Mouse (Mus musculus) kidney, postnatal 10 days (tissue): ENCODE results near the gene Cck.

Experiments used
- DNase-seq: peaks from one replicate; pipeline ENCODE4 v3.0.0; 2021; ENCODE audit warnings: mixed read lengths

The Cck gene

DNA sequence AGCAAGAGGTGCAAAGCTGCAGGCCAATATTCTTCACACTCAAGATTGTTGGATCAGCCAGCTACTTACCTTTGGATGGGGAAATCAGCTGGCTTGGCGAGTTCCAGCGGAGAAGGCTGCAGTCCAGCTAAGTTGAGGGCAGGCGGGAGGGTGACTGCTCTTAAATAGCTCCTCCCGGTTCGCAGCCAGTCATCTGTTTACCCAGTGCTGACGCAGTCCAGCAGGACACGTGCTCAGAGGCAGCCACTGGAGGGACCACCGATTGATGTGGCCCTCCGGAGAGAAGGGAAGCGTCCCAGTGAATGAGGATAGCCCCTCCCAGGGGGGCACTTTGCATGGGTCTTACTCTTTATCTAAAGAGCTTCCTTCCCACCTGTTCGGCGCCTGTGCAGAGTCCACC, at the start of gene Cck:
Gene Cck, minus strand, starts transcription at position 166 of the 400 bp plus-strand sequence.
- DNase-seq = peak; percentile 69

DNA sequence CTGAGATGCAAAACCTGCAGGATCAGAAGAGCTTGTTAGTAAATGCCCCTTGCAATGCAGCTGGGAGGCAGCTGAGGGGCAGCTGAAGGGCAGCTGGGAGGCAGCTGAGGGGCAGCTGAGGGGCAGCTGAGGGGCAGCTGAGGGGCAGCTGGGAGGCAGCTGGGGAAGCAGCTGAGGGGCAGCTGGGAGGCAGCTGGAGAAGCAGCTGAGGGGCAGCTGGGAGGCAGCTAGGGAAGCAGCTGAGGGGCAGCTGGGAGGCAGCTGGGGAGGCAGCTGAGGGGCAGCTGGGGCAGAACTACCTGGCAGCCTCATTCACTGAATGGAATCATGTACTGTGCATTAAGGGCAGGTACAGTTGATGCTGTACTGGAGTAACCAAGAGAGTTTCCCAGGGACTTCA, 46.0 kb upstream of the Cck start:
- DNase-seq = peak; percentile 30

DNA sequence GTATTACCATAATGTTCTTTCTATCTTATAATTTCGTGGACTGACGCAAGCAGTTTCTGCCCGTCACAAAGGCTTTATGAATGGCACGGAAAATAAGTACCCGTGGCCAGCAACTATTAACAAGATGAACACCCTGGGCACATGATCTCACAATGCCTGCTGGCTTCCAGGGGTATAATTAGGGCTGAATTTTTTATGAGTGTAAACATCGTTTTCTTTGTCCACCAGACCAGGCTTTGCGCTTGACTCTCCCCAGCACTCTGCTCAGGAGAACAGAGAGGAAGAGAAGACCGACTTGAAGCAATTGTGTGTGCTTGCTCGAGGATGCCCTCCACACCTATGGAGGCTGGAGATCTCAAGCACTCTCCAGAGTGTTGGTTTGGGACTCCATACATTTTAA, 37.1 kb upstream of the Cck start:
- DNase-seq = no peak

DNA sequence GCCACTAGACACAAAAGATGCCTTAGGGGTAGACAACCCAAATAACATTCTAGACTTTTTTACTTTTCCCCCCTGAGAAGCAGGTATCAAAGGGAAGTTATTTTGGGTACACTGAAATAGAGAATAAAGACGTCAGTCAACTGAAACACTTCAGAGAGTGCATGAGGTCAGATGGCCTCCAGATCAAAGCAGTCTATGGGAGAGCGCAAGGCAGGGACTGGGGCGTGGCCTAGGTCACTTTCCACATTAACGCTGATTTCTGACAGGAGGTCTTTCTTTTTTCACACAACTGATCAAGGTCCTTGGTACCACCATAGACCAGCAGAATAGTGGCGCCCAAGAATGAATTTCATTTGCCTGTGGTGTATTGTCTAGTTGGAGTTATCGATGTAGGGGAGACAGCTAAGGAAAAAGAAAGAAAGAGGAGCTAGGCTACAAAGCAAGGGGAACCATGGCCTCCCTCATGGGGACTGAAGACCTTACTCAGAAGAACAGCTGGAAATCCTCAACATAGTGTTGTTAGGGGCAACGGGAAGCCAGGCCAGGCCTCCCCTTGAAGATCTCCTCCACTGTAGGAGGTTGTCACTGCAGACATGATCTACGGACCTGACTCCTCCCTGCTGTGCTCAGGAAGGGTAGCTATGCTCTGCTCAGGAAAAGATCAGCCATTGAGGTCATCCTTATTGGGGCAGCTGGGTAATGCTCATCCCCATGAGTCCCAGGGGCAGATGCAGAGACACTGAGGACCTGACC, 33.3 kb upstream of the Cck start:
- peak; percentile 41 for DNase-seq

DNA sequence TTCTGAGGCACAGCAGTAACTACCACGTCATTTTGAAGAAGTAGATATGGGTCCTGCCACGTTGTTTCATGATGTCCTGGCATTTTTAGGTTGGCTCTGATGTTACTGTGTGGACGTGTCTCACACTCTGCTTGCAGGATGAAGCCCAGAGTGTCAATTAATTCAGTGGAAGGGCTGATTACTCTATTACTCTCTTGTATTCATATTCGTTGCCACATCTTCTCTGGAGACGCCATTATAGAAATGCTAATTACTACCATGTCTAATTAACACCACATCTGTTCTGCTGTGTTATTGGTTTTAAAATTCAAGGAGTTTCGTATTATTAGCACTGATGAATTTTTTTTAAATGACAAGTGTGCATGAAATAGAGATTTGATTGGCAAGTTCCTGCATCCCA, 30.7 kb upstream of the Cck start:
- no peak for DNase-seq

DNA sequence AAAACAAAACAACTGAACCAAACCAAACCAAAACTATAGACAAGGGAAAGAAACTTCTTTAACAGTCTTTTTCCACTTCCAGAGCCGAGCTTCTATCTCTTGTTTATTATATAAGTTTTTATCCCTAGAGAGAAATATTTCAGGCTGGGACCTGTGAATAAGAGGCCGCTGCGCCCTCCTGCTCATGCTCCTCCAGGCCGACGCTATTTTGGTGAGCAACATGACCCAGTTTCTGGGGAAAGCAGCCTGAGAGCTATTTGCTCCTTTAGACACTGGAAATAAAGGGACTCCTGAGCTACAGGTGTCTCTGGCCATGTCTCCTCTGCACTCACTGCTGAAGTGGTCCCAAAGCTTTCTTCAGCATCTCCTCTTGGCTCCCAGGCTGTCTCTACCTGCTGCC, 24.6 kb upstream of the Cck start:
- DNase-seq = no peak

DNA sequence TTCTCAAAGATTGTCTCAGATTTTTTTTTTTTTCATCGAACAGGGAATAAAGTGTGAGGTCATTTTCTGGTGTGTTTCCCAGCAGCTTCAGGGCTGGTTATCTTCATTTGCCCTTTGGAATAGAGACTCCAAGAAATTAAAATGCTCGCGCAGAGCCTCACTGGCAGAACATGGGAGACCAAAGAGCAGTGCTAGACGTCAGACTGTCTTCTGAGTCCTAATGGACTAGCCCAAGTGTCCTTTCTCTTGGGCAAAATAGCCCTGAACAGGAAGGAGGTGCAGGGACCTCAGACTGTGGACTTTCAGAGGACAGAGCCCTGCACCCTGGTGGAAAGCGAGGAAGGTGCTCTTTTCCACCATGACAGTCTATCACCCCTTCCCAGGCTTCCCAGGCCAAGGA, 19.0 kb upstream of the Cck start:
- DNase-seq = no peak

DNA sequence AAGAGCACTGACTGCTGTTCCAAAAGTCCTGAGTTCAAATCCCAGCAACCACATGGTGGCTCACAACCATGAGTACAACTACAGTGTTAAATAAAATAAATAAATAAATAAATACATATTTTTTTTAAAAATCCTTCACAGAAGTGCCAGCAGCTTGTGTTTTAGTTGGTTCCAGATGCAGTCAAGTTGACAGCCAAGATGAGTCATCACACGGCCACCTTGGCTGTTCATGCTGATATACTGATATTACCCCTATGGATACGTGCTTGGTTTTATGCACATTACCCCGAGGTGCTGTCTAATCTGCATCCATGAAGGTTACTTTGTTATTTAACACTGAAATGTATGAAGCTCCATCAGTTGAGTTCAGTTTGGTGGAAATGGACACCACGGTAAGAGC, 16.4 kb upstream of the Cck start:
- DNase-seq = no peak

DNA sequence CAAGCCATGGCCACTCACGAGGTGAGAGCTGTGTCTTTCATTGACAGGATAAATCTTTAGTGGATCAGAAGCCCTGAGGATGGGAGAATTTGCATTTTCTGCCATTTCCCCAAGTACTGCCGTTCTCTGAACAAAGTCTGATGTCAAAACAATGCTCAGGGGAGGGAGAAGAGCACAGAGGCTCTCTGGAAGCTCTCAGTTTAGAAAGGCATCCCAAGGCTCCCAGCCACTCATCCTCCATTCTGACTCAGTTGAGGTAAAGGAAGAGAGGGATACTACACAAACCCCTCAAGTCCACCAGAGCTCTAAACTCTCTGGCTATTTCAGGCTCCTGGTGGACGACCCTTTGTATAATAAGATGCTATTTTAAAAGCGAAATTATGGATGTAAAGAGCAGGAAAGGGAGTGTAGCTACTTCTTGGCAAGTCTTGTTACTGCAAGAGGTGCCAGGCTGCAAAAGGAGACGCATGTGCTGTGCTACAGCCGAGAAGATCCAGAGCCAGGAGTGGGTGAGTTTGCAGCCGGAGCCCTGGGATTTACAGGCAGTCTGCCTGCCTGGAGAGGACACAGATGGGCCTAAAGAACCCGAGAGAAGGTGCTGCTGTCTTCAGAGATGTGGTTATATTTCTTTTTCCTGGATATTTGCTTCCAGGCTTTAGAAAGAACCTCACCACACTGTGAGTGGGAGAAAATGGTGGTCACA, 11.1 kb upstream of the Cck start:
- no peak for DNase-seq

DNA sequence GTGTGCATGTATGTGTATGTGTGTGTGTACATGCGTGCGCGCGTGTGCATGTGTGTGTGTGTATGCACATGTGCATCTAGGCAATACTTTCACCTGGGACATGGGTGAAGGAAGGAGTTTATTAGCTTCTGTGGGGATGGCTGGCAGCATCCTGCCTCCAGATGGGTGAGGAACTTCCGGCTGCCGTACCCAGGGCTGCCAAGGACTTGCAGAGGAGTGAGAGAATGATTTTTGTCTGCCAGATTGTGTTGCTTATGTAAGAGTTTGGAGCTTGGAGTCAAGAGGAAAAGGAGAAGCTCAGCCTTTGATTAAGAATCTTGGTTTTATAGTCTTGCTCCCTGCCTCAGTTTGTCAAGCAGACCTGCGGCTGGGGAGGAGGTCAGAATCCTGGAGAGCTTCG, 9.9 kb upstream of the Cck start:
- DNase-seq = no peak

DNA sequence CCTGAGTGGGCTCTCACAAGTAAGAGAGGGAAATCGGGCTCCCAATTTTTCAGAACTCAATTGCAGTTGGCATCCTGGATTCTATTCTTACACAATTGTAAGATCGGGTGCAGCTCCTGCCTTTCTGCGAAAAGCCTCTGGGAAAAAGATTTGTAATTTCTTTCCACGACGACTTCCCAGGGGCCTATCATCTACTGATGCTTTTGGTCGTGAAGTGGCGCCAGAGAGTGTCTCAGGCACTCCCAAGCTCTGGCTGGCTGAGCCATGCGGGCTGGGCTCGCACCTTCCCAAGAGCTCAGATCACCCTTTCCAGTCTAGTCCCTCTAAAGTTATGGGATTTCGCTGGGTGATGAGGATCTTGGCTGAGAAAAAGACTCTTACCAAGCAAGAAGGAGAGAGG, 608 bp upstream of the Cck start:
- DNase-seq = no peak

DNA sequence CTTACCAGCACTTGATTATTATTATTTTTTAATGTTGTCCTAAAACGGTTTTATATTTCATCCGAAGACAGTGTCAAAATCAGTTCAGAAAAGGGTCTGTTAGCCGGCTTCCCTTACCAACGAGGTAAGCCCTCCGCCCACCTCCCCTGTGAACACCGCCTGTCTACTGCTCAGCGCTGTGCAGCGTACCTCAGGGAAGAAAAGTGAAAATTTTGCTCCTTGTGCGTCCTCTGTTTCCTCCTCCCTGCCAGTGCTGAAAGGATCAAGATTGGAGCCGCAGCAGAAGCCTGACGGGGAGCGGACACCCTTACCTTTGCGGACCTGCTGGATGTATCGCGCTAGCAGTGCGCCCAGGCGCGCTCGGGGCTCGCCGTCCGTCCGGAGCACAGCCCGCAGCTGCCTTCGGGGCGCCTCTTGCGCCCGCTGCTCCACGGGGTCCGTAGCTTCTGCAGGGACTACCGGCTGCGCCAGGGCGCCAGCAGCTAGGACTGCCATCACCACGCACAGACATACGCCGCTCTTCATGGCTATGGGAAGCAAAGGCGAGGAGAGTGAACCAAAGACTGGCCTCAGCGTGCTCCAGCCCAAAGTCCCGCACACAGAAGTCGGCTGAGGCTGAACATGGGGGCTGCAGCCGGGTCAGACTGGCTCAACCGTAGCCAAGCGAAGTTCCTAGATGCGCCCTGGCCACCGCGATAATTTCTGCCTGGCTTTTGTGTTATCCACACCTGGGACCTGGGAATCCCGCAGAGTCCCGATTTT, 1.3 kb downstream of the Cck start:
- peak; percentile 23 for DNase-seq

DNA sequence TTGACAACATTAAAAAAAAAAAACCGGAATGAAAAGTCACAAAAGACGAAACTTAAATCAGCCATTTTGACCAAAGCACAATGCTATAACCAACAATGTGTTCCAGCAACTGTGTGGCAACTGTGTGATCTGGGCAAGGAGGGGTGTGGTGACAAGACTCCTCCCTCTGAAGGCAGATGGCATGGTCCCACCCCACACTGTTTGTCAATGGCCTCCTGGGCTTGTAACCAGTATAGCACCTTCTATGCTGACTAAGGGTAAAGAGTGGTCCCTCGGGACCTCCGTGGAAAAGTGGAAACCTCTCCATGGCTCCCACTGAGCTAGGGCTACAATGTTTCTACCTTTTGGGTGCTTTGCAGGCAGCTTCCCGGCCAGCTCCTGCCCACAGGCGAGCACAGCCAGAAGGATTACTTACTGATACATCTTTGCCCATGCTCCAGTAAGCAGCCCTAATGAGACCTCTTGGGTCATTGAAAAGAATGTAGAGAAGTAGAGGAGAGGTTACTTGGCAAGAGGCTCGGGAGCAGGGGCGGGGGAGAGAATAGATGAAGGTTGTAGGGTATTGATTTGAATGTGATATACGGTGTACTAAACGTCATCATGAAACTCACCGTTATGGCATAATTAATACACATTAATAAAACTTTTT, 3.8 kb downstream of the Cck start:
- DNase-seq = no peak

DNA sequence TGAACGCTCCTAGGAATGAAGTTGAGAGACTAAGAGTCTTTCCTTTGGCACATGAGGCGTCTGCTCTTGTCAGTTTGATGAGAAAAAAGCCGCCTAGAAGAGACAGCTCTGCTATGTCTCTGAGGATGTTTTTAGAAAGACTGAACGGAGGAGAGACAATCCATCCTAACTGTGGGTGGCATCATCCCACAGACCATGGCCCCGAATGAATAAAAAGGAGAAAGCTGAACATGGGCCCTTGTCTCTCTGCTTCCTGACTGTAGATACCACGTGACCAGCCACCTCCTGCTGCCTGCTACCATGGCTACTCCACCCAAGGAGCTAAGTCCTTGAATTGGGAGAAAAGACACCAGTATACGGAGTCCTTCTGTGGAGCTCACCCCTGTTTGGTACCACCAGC, 8.3 kb downstream of the Cck start:
- DNase-seq = no peak

DNA sequence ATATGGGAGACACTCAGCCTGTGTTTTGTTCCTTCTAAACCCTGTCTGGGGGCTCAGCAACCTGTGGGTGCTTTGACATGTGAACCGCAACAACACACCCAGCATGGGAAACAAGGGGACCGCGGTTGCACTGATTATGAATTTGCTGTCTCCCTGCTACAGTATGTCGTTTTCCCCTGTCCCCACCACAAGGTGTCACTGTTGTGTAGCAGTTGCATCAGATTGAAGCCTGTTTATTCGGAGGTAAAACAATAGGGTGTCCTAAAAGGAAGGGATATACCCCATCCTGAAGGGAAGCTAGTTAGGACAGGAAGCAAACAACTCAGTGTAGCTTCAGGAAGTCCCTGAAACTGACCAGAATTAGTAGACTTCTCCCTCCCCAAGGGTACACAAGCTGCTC, 16.0 kb downstream of the Cck start:
- DNase-seq = peak; percentile 81

DNA sequence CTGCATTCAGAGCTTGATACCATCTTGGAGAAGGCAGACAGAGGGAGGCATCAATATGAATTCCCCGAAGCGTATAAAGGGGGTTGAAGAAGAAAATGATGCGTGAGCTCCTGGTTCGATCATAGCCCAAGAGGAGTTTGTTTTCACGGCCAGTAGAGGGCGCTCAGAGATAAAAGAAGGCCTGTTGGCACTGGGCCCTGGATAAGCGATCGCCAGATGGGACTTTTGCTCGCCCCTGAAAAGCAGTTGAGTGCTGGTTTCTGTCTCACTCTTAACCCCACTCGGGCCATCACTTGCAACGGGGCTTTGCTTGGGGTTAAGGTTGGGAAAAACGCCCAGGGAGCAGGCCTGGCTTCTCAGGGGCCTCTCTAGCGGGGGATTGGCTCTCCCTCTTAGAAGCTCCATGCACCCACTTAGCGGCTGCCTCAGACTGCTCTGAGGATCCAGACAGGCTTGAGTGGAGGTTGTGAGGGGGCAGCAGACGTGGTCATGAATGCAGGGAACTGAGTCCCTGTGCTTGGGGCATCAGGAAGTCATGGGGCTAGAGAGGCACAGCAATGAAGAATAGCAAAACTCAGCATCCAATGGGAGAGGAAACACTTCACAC, 18.1 kb downstream of the Cck start:
- peak; percentile 88 for DNase-seq

DNA sequence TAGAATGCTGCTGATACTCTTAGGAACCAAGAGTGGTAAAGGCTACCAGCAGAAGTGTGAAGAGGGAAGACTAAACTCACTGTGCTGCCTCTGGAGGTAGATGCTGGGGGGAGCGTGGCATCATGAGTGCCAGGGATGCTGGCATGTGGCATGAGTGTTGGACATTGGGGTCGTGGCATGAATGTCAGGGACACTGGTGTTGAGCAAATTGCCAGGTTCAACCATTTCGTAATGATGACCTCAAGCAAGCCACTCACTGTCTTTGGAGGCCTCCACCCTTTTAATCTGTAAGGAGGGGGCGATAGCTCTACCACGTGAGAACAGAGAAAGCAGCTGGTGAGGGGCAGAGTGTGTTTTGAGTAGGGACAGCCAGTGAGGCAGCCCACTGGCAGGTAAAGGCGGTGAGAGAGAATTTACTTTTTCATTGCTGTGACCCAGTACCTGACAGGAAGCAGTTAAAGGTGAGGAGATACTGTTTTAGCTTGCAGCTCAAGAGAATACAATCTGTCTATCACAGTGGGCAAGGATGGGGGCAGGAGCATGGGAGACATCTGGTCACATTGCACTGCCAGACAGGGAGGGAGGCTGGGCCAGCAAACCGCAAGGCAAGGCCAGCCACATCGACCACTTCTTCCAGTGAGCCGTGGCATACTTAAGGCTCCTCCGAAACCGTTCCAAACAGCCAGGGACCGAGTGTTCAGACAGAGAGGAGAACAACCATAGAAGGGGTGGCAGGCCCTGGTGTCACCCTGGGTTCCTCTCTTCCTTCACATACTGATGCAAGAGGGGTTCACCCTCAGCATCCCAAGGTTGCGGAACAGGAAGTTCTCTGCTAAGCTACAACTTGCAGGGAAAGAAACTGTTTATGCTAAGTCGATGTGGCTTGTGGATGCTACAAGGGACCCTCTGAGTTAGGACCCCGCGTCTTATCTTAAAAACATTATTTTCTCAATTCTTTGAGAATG, 19.7 kb downstream of the Cck start:
- no peak for DNase-seq

DNA sequence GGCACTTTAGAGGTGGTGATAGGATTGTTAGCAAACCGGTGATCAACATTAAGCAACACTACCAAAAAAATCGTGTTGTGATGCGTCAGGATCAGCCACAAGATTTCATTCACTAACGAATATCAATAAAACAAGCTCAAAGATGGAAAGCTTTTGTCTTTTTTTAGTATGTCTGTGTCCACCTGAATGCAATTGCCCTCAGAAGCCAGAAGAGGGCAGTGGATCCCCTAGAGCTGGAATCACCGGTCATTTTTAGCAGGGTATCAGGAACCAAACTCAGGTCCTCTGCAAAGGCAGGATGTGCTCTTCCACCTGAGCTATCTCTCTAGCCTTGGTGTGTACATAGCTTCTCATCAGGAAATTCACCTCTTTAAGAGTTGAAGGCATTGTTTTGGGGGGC, 20.7 kb downstream of the Cck start:
- DNase-seq = no peak

DNA sequence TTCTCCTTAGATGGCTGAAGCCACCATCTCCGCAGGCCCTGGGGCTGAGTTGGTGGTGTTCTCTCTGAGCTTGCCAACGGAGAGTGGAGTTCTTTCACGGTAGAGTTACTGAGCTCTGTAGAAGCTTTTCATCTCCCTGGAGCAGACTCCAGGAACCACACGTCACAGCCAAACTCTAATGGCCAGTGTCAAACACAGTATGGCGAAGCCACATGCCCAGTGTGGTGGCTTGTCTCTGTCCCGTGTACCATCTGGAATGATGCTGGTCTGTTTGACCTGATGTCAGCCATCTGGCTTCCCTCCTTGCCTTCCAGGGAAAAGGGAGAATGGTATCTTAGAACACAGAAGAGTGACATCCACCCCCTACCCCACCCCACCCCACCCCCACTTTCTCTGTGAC, 25.8 kb downstream of the Cck start:
- DNase-seq = no peak

DNA sequence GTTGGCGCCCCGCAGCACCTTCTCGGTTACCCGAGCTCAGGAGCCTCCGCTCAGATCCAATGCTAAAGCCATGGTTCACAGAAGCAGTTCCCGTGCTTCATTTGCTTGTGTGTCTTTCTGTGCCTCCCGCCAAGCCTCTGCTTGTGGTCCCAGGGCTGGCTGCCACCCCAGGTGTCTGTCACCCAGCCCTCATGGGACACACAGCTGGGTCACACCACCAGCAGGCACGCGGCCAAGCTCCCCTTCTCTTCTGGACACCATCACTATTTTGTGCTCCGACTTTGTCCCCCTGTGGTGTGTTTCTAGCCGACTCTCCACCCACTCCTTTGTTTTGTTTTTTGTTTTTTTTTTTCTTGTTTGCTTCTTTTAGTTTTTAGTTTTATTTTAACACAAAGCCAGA, 28.0 kb downstream of the Cck start:
- no peak for DNase-seq

DNA sequence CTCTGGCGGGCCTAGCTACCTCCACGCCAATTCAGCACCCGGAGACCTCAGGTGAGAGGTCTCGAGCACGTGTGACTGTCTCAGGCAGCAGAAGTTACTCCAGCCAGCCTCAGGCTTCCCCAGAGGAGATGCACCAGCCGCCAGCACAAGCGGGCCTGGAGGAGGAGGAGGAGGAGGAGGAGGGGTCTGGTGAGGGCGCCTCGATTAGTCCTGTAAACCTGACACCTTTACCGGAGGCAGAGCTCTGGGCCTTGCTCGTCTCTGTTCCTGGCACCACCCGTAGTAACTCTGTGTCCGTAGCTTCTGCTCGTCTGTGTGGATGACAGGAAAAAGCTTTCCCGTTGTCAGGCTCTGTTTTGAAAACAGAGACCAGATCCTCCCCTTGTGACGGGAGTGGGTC, 35.0 kb downstream of the Cck start:
- no peak for DNase-seq

DNA sequence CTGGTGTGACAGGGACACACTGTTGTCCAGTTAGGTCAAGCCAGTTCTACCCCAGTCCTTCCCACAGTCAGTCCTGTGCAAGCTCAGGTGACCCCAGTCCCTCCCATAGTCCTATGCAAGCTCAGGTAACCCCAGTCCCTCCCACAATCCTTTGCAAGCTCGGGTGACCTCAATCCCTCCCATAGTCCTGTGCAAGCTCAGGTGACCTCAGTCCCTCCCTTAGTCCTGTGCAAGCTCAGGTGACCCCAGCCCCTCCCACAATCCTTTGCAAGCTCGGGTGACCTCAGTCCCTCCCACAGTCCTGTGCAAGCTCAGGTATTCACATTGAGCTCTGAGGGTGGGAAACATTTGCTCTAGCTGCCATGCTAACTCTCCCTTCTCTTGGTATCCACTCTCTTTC, 35.5 kb downstream of the Cck start:
- DNase-seq = no peak
